Mouse (Mus musculus): ENCODE data around the gene Sec31a. TPM values are rescaled to one million over a fixed set of nuclear protein-coding genes. Genes with fewer than 3 reads are reported as not detected.

Gene Sec31a
- polyA plus RNA-seq, 1 experiment: 77.8 TPM

DNA sequence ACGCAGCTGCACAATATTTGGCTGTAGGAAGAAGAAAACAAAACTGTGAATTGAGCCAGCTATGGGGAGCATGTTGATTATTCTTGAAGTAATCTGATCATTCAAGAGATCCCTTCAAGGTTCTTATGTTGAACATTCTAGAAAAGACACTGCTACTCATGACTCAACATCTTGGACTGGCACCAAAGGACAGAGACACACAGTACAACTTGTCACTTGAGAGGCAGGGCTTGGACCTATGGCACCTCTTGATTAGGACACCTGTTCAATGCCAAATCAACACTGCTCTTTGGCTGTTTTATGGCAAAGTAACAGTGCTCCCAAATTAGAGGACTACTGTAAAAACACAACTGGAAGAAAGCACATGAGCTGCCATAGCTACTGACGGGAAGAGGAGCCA, 37.1 kb downstream of the Sec31a start:
- Histone ChIP-seq H3K36me3 (replicated peaks; ENCODE audit: low read length) (peaks cover 98% of the 10 kb centered on the region), H3K4me3 (replicated peaks) (no peak overlapping the region), H3K4me1 (peaks cover 7% of the 10 kb centered on the region; the same call in 1 of the 2 replicates), H3K27me3 (replicated peaks) (no peaks in the 10 kb centered on the region), H3K9me3 (no peaks in the 10 kb centered on the region)
- TF ChIP-seq GATA1 (IDR thresholded peaks at IDR 0.05; ENCODE audit: borderline replicate concordance, low read length): no peak
- no peak for TF ChIP-seq FLI1 (IDR thresholded peaks at IDR 0.05; ENCODE audit: low read length)

DNA sequence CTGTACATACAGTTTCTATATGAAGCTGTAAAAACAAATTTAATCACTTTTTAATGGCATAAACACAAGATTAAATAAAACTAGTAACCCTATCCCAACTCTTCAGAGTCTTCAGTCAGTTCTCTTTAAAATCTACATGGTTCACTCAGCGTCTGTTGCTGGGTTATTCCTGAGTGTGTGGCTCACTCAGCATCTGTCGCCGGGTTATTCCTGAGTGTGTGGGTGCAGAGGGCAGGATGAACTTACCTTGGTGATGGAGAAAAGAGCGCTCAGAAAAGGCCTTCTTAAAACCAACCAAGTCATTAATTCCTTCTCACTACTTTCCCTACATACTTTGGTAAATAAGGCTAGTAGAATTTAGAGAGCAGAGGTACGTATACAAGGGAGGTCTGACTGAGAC, 37.8 kb downstream of the Sec31a start:
- TF ChIP-seq GATA1 (IDR thresholded peaks at IDR 0.05; ENCODE audit: borderline replicate concordance, low read length) (no peak), FLI1 (IDR thresholded peaks at IDR 0.05; ENCODE audit: low read length) (no peak)
- Histone ChIP-seq H3K36me3 (replicated peaks; ENCODE audit: low read length) (peaks cover 98% of the 10 kb centered on the region), H3K9me3 (no peaks in the 10 kb centered on the region), H3K4me1 (peaks cover 8% of the 10 kb centered on the region; the same call in 1 of the 2 replicates), H3K4me3 (replicated peaks) (no peak overlapping the region), H3K27me3 (replicated peaks) (no peaks in the 10 kb centered on the region)

DNA sequence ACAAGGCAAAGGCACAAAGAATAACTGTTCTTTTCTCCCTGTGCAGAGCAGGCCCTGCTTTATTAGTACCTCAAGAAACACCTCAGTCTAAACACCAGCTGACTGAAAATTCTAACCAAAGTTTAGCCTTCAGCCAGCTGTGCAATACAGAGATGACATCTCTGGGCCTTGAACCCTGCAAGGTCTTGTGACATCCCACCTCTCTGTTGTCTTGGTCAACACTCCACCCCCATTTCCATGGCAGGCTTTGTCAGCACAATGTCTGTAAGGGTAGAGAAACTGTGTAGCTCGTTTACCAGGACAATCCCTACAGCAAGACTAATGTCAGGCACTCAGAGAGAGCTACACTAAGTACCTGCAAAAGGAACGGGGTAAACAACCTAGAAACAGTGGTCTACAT, 38.7 kb downstream of the Sec31a start:
- Histone ChIP-seq H3K9me3 (no peaks in the 10 kb centered on the region), H3K36me3 (replicated peaks; ENCODE audit: low read length) (peaks cover 98% of the 10 kb centered on the region), H3K4me1 (peaks cover 8% of the 10 kb centered on the region; the same call in 1 of the 2 replicates), H3K4me3 (replicated peaks) (no peak overlapping the region), H3K27me3 (replicated peaks) (no peaks in the 10 kb centered on the region)
- TF ChIP-seq GATA1 (IDR thresholded peaks at IDR 0.05; ENCODE audit: borderline replicate concordance, low read length) (no peak), FLI1 (IDR thresholded peaks at IDR 0.05; ENCODE audit: low read length) (no peak)

DNA sequence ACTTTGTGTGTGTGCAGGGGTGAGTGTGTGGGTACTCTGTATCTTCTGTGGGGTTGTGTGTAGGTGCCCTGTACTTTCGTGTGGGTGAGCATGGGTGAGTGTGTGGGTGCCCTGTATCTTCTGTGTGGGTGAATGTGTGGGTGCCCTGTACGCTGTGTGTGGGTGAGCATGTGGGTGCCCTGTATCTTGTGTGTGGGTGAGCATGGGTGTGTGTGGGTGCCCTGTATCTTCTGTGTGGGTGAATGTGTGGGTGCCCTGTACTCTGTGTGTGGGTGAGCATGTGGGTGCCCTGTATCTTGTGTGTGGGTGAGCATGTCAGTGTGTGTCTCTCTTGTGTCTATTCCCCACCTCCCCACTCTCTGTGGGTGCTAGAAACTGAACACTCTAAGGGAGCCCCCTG, 41.3 kb downstream of the Sec31a start:
- Histone ChIP-seq H3K9me3 (no peaks in the 10 kb centered on the region), H3K4me1 (peaks cover 8% of the 10 kb centered on the region; the same call in 1 of the 2 replicates), H3K4me3 (replicated peaks) (no peak overlapping the region), H3K36me3 (replicated peaks; ENCODE audit: low read length) (peaks cover 91% of the 10 kb centered on the region), H3K27me3 (replicated peaks) (no peaks in the 10 kb centered on the region)
- TF ChIP-seq FLI1 (IDR thresholded peaks at IDR 0.05; ENCODE audit: low read length) (no peak), GATA1 (IDR thresholded peaks at IDR 0.05; ENCODE audit: borderline replicate concordance, low read length) (no peak)

DNA sequence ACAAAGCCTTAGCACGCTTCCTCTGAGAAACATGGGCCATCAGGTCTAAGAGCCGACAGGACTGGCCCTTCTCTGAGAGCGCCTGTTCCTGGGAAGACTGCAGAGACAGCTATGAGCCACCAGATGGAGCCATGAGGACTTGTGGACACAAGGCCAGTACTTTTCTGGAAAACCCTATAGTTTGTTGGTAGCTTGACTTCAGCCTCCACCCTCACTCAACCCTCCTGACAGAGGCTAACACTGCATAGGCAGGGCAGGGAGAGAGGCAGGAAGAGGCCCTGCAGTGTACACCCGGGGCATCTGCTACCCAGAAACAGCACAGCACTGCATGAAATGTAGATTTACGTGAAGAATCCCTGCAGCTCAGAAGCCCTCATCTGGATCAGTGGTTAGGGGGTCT, 42.1 kb downstream of the Sec31a start:
- Histone ChIP-seq H3K9me3 (no peaks in the 10 kb centered on the region), H3K4me3 (replicated peaks) (no peak overlapping the region), H3K4me1 (peaks cover 8% of the 10 kb centered on the region; the same call in 1 of the 2 replicates), H3K36me3 (replicated peaks; ENCODE audit: low read length) (peaks cover 90% of the 10 kb centered on the region), H3K27me3 (replicated peaks) (no peaks in the 10 kb centered on the region)
- TF ChIP-seq FLI1 (IDR thresholded peaks at IDR 0.05; ENCODE audit: low read length): no peak
- no peak for TF ChIP-seq GATA1 (IDR thresholded peaks at IDR 0.05; ENCODE audit: borderline replicate concordance, low read length)

DNA sequence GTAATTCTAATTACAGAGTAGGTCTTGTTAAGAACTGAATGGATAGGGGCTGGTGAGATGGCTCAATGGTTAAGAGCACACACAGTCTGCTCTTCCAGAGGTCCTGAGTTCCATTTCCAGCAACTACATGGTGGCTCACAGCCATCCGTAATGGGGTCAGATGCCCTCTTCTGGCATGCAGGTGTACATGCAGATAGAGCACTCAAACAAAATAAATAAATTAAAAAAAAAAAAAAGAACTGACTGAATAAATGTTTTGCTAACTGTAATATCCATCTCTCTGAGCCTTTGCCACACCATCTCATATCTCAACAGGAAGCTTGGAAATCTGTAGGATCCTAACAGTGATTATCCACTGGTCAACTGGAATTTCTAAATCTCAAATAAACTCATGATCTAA, 45.1 kb downstream of the Sec31a start:
- H3K4me3 ChIP-seq (replicated peaks): no peak overlapping the region
- no peaks in the 10 kb centered on the region for H3K9me3 ChIP-seq
- no peaks in the 10 kb centered on the region for H3K27me3 ChIP-seq (replicated peaks)
- peaks cover 12% of the 10 kb centered on the region; the same call in 1 of the 2 replicates for H3K4me1 ChIP-seq
- TF ChIP-seq GATA1 (IDR thresholded peaks at IDR 0.05; ENCODE audit: borderline replicate concordance, low read length) (no peak), FLI1 (IDR thresholded peaks at IDR 0.05; ENCODE audit: low read length) (no peak)
- peaks cover 90% of the 10 kb centered on the region for H3K36me3 ChIP-seq (replicated peaks; ENCODE audit: low read length)

DNA sequence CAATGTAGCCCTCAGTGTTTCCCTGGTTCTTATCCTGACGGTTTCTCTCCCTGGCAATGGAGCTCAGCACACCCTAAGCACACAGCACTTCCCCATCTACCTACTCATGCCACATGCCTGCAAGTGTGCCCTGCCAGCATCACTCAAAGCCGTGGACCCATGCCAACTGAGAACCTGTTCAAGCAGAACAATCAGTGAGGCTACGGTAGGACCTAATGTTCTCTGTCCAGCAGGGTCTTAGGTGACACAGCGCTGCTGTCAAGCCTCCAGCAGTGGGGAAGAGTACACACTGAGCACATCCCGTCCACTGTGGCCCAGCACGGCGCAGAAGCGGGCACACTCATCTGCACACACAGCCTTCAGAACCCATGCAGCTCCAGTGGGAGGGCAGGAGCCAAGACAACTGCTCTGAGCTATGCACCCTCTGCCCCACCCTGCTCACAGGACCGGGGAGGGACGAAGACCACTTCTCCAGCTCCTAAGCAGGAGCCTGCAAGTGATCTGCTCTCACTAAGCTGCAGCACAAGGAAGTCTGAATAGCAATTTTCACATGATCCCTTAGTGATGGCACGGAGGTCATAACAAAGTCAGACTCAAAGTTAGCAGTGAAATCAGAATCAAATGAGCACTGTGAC, 46.1 kb downstream of the Sec31a start:
- peaks cover 90% of the 10 kb centered on the region for H3K36me3 ChIP-seq (replicated peaks; ENCODE audit: low read length)
- H3K27me3 ChIP-seq (replicated peaks): no peaks in the 10 kb centered on the region
- peaks cover 12% of the 10 kb centered on the region; the same call in 1 of the 2 replicates for H3K4me1 ChIP-seq
- no peak overlapping the region for H3K4me3 ChIP-seq (replicated peaks)
- H3K9me3 ChIP-seq: no peaks in the 10 kb centered on the region
- TF ChIP-seq FLI1 (IDR thresholded peaks at IDR 0.05; ENCODE audit: low read length) (no peak), GATA1 (IDR thresholded peaks at IDR 0.05; ENCODE audit: borderline replicate concordance, low read length) (no peak)

DNA sequence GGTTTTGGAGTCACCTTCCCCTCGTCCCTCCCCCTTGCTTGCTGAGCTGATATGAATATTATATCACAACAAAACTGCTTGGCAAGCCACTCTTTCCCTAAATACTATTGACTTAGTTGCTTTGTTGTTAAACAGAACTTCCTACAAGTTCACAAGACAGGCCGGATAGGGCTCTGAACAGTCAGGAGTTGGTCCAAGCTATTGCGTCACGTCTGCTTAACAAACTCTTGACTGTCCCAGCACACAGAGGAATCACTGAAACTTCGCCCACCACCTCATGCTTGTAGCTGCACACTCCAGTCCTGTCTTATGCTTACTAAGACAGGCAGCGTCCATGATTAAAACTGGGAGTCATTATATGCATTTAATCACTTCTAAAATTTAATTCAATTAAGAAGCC, 46.9 kb downstream of the Sec31a start:
- Histone ChIP-seq H3K4me3 (replicated peaks) (no peak overlapping the region), H3K9me3 (no peaks in the 10 kb centered on the region), H3K27me3 (replicated peaks) (no peaks in the 10 kb centered on the region), H3K36me3 (replicated peaks; ENCODE audit: low read length) (peaks cover 90% of the 10 kb centered on the region), H3K4me1 (peaks cover 6% of the 10 kb centered on the region; the same call in 1 of the 2 replicates)
- TF ChIP-seq FLI1 (IDR thresholded peaks at IDR 0.05; ENCODE audit: low read length): no peak
- no peak for TF ChIP-seq GATA1 (IDR thresholded peaks at IDR 0.05; ENCODE audit: borderline replicate concordance, low read length)

DNA sequence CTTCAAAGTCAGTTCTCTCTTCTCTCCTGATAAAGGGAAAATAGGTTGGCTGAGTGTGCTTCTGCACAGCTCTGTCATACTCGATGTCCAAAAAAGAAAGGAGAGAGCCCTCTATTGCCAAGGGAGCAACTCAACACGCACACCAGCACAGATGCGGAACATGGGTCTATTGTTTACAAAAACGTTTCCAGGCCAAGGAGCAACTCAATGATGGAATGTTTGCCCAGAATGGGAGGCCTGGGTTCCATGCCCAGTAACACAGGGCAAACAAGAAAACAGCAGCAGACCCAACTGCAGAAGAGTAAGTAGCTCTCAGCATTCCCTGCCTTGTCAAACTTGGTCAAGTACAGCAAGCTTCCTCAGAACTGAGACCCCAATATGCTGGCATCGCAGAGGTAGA, 47.5 kb downstream of the Sec31a start:
- H3K4me1 ChIP-seq: peaks cover 3% of the 10 kb centered on the region; the same call in 1 of the 2 replicates
- peaks cover 90% of the 10 kb centered on the region for H3K36me3 ChIP-seq (replicated peaks; ENCODE audit: low read length)
- H3K4me3 ChIP-seq (replicated peaks): no peak overlapping the region
- H3K9me3 ChIP-seq: no peaks in the 10 kb centered on the region
- TF ChIP-seq FLI1 (IDR thresholded peaks at IDR 0.05; ENCODE audit: low read length): no peak
- TF ChIP-seq GATA1 (IDR thresholded peaks at IDR 0.05; ENCODE audit: borderline replicate concordance, low read length): no peak
- H3K27me3 ChIP-seq (replicated peaks): no peaks in the 10 kb centered on the region

DNA sequence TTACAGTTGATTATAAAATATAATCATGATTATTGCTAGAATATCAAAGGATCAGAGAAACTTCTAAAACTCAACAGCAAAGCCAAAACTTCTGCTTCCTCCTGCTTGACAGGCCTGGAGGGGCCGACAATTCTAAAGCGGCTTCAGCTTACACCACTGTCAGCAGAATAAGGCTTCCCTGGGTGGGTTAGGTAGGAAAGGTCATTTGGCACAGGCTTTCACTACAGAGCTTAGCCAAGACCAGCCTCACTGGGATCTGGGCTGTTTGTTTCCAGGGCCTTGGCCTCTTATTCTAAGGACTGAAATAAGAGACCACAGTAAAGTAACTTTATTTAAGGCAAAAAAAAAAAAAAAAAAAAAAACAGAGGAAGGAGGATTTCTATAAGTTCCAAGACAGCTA, 49.0 kb downstream of the Sec31a start:
- no peaks in the 10 kb centered on the region for H3K27me3 ChIP-seq (replicated peaks)
- H3K4me3 ChIP-seq (replicated peaks): no peak overlapping the region
- no peaks in the 10 kb centered on the region for H3K9me3 ChIP-seq
- TF ChIP-seq GATA1 (IDR thresholded peaks at IDR 0.05; ENCODE audit: borderline replicate concordance, low read length): no peak
- no peak for TF ChIP-seq FLI1 (IDR thresholded peaks at IDR 0.05; ENCODE audit: low read length)
- H3K36me3 ChIP-seq (replicated peaks; ENCODE audit: low read length): peaks cover 92% of the 10 kb centered on the region
- peaks cover 4% of the 10 kb centered on the region; the same call in 1 of the 2 replicates for H3K4me1 ChIP-seq
